Mouse (Mus musculus) forebrain, embryonic 12.5 days (tissue): Measurements from ENCODE around the gene Lrrc4. TPM values are rescaled to one million over a fixed set of nuclear protein-coding genes. Genes with fewer than 3 reads are reported as not detected.

Experiments
- ATAC-seq: fragments of 200-750 bp; cut with Nextera tagmentation; 2 replicates; pipeline ENCODE4 v1.8.0; 2017; ENCODE audit warnings: moderate TSS enrichment; ENCODE audit not compliant: low FRiP score
- H3K27ac ChIP-seq: fragments of 300-500 bp; sonication (generic); 2 replicates; pipeline ENCODE4 v1.5.1; 2016; ENCODE audit warnings: mild to moderate bottlenecking
- H3K27me3 ChIP-seq: fragments of 300-500 bp; sonication (generic); 2 replicates; pipeline ENCODE4 v1.6.1; 2016; ENCODE audit warnings: mild to moderate bottlenecking
- H3K36me3 ChIP-seq: fragments of 300-500 bp; sonication (generic); replicated peaks from 2 replicates; pipeline ENCODE4 v1.6.1; 2016; ENCODE audit warnings: mild to moderate bottlenecking
- H3K4me1 ChIP-seq: fragments of 300-500 bp; sonication (generic); 2 replicates; pipeline ENCODE4 v1.6.1; 2016
- H3K4me2 ChIP-seq: fragments of 300-500 bp; sonication (generic); 2 replicates; pipeline ENCODE4 v1.6.1; 2016; ENCODE audit warnings: mild to moderate bottlenecking, moderate library complexity
- H3K4me3 ChIP-seq: fragments of 300-500 bp; sonication (generic); replicated peaks from 2 replicates; pipeline ENCODE4 v1.5.1; 2016; ENCODE audit warnings: mild to moderate bottlenecking
- H3K9ac ChIP-seq: fragments of 300-500 bp; sonication (generic); 2 replicates; pipeline ENCODE4 v1.6.1; 2016; ENCODE audit warnings: mild to moderate bottlenecking
- H3K9me3 ChIP-seq: fragments of 300-500 bp; sonication (generic); 2 replicates; pipeline ENCODE4 v1.6.1; 2016
- WGBS: fragments of 180-500 bp; shearing (Covaris S2); methylation state at CpG from one replicate; pipeline ENCODE4 v1.1.7; 2016; 5-methylcytosine and 5-hydroxymethylcytosine counted together
- polyA plus RNA-seq: library from polyadenylated mRNA; unstranded; fragments of >200 nt; fragmentation: Nextera tagmentation; extraction: Ambion mirVana; gene quantifications from 2 replicates; pipeline ENCODE4 v1.2.1, GENCODE M21; 2016

Lrrc4 gene
- polyA plus RNA-seq, 1 experiment from 2014 or later: 3.1 TPM

GRCm38 (mm10) chr6:28789685-28790084 is 41.9 kb downstream of the Lrrc4 start:
- no peak overlapping the region for H3K4me2 ChIP-seq
- H3K4me3 ChIP-seq: no peak overlapping the region
- H3K9me3 ChIP-seq: no peaks in the 10 kb centered on the region
- H3K27me3 ChIP-seq: no peaks in the 10 kb centered on the region; the same call in 1 of the 2 replicates
- H3K9ac ChIP-seq: no peak overlapping the region
- 77% methylated on average over 4 of the region's 4 CpGs for WGBS
- H3K36me3 ChIP-seq: no peaks in the 10 kb centered on the region
- no peak overlapping the region for H3K27ac ChIP-seq
- no peak for ATAC-seq
- H3K4me1 ChIP-seq: peaks cover 20% of the 10 kb centered on the region

GRCm38 (mm10) chr6:28787133-28787532 is 44.4 kb downstream of the Lrrc4 start:
- no peak for ATAC-seq
- no peak overlapping the region for H3K9ac ChIP-seq
- no peaks in the 10 kb centered on the region; the same call in 1 of the 2 replicates for H3K27me3 ChIP-seq
- H3K36me3 ChIP-seq: no peaks in the 10 kb centered on the region
- H3K9me3 ChIP-seq: no peaks in the 10 kb centered on the region
- H3K27ac ChIP-seq: no peak overlapping the region
- no peak overlapping the region for H3K4me2 ChIP-seq
- no peak overlapping the region for H3K4me3 ChIP-seq
- H3K4me1 ChIP-seq: peaks cover 40% of the 10 kb centered on the region
- 65% methylated on average over 6 of the region's 6 CpGs for WGBS

- Histone ChIP-seq H3K9ac (no peak overlapping the region), H3K4me3 (no peak overlapping the region), H3K27me3 (no peaks in the 10 kb centered on the region; the same call in 1 of the 2 replicates), H3K36me3 (no peaks in the 10 kb centered on the region), H3K27ac (no peak overlapping the region), H3K4me1 (peaks cover 39% of the 10 kb centered on the region), H3K9me3 (no peaks in the 10 kb centered on the region), H3K4me2 (no peak overlapping the region)
- WGBS: 85% methylated on average over 8 of the region's 8 CpGs
- no peak for ATAC-seq
Observed at GRCm38 (mm10) chr6:28785770-28786169, 45.8 kb downstream of the Lrrc4 start.

- H3K36me3 ChIP-seq: no peaks in the 10 kb centered on the region
- H3K27ac ChIP-seq: peak overlapping the region; percentile 67
- 23% methylated on average over 5 of the region's 5 CpGs for WGBS
- H3K27me3 ChIP-seq: no peaks in the 10 kb centered on the region; the same call in 1 of the 2 replicates
- no peak overlapping the region for H3K4me3 ChIP-seq
- no peak overlapping the region for H3K9ac ChIP-seq
- H3K4me1 ChIP-seq: peaks cover 32% of the 10 kb centered on the region
- no peak overlapping the region for H3K4me2 ChIP-seq
- ATAC-seq: no peak
- H3K9me3 ChIP-seq: no peaks in the 10 kb centered on the region
Observed at GRCm38 (mm10) chr6:28783953-28784352, 47.6 kb downstream of the Lrrc4 start.

GRCm38 (mm10) chr6:28783082-28783647 is 48.4 kb downstream of the Lrrc4 start:
- no peaks in the 10 kb centered on the region; the same call in 1 of the 2 replicates for H3K27me3 ChIP-seq
- H3K36me3 ChIP-seq: no peaks in the 10 kb centered on the region
- WGBS: 32% methylated on average over 4 of the region's 4 CpGs
- H3K4me3 ChIP-seq: no peak overlapping the region
- H3K27ac ChIP-seq: peak overlapping the region; percentile 67
- no peak overlapping the region for H3K9ac ChIP-seq
- ATAC-seq: peak; percentile 73; the same call in 1 of the 2 replicates
- no peak overlapping the region for H3K4me2 ChIP-seq
- no peaks in the 10 kb centered on the region for H3K9me3 ChIP-seq
- H3K4me1 ChIP-seq: peaks cover 31% of the 10 kb centered on the region

GRCm38 (mm10) chr6:28781696-28782095 is 49.9 kb downstream of the Lrrc4 start:
- Histone ChIP-seq H3K9me3 (no peaks in the 10 kb centered on the region), H3K4me3 (no peak overlapping the region), H3K4me1 (peaks cover 33% of the 10 kb centered on the region), H3K27me3 (no peaks in the 10 kb centered on the region), H3K4me2 (no peak overlapping the region), H3K36me3 (no peaks in the 10 kb centered on the region), H3K9ac (no peak overlapping the region), H3K27ac (no peak overlapping the region)
- WGBS: 81% methylated on average over 3 of the region's 3 CpGs
- ATAC-seq: no peak

GRCm38 (mm10) chr6:28771331-28771730 is 60.2 kb downstream of the Lrrc4 start:
- no peak for ATAC-seq
- no peak overlapping the region for H3K4me3 ChIP-seq
- H3K9ac ChIP-seq: no peak overlapping the region
- no peak overlapping the region for H3K27ac ChIP-seq
- WGBS: 8% methylated on average over 2 of the region's 2 CpGs
- 0 out of 2 replicates have a peak, but pooled peaks cover 6% of the 10 kb centered on the region for H3K36me3 ChIP-seq
- no peaks in the 10 kb centered on the region for H3K27me3 ChIP-seq
- H3K9me3 ChIP-seq: no peaks in the 10 kb centered on the region
- H3K4me1 ChIP-seq: peaks cover 14% of the 10 kb centered on the region; the same call in 1 of the 2 replicates
- H3K4me2 ChIP-seq: no peak overlapping the region

GRCm38 (mm10) chr6:28767891-28768481 is 63.6 kb downstream of the Lrrc4 start:
- no peaks in the 10 kb centered on the region for H3K27me3 ChIP-seq
- 0 out of 2 replicates have a peak, but pooled peaks cover 6% of the 10 kb centered on the region for H3K36me3 ChIP-seq
- H3K4me3 ChIP-seq: no peak overlapping the region
- peaks cover 14% of the 10 kb centered on the region; the same call in 1 of the 2 replicates for H3K4me1 ChIP-seq
- no peak overlapping the region for H3K27ac ChIP-seq
- no peaks in the 10 kb centered on the region for H3K9me3 ChIP-seq
- H3K4me2 ChIP-seq: no peak overlapping the region
- WGBS: 94% methylated on average over 6 of the region's 6 CpGs
- no peak for ATAC-seq
- H3K9ac ChIP-seq: no peak overlapping the region

- H3K27me3 ChIP-seq: no peaks in the 10 kb centered on the region
- no peak overlapping the region for H3K9ac ChIP-seq
- H3K36me3 ChIP-seq: 0 out of 2 replicates have a peak, but pooled peaks cover 6% of the 10 kb centered on the region
- H3K4me1 ChIP-seq: peaks cover 26% of the 10 kb centered on the region
- H3K4me3 ChIP-seq: no peak overlapping the region
- ATAC-seq: no peak
- no peaks in the 10 kb centered on the region for H3K9me3 ChIP-seq
- no peak overlapping the region for H3K27ac ChIP-seq
- WGBS: 91% methylated on average over 3 of the region's 3 CpGs
- no peak overlapping the region for H3K4me2 ChIP-seq
Observed at GRCm38 (mm10) chr6:28766622-28767021, 64.9 kb downstream of the Lrrc4 start.

GRCm38 (mm10) chr6:28762132-28762775 is 69.3 kb downstream of the Lrrc4 start:
- peak; percentile 25; the same call in 1 of the 2 replicates for ATAC-seq
- H3K27ac ChIP-seq: peak overlapping the region; percentile 50
- 0 out of 2 replicates have a peak overlapping the region, but pooled peaks have one; percentile 8 for H3K4me2 ChIP-seq
- no peaks in the 10 kb centered on the region for H3K27me3 ChIP-seq
- no peak overlapping the region for H3K4me3 ChIP-seq
- 7% methylated on average over 5 of the region's 5 CpGs for WGBS
- no peaks in the 10 kb centered on the region for H3K36me3 ChIP-seq
- no peaks in the 10 kb centered on the region for H3K9me3 ChIP-seq
- peaks cover 39% of the 10 kb centered on the region for H3K4me1 ChIP-seq
- H3K9ac ChIP-seq: no peak overlapping the region

- H3K4me1 ChIP-seq: peaks cover 43% of the 10 kb centered on the region
- H3K9ac ChIP-seq: no peak overlapping the region
- no peaks in the 10 kb centered on the region for H3K27me3 ChIP-seq
- H3K4me2 ChIP-seq: no peak overlapping the region
- peak; percentile 6; the same call in 1 of the 2 replicates for ATAC-seq
- H3K4me3 ChIP-seq: no peak overlapping the region
- no peaks in the 10 kb centered on the region for H3K9me3 ChIP-seq
- H3K36me3 ChIP-seq: no peaks in the 10 kb centered on the region
- 12% methylated on average over 3 of the region's 3 CpGs for WGBS
- H3K27ac ChIP-seq: no peak overlapping the region
Observed at GRCm38 (mm10) chr6:28761728-28762127, 69.8 kb downstream of the Lrrc4 start.

- H3K9me3 ChIP-seq: no peaks in the 10 kb centered on the region
- H3K4me3 ChIP-seq: no peak overlapping the region
- H3K27me3 ChIP-seq: no peaks in the 10 kb centered on the region
- ATAC-seq: no peak
- H3K9ac ChIP-seq: no peak overlapping the region
- peaks cover 64% of the 10 kb centered on the region for H3K4me1 ChIP-seq
- no peak overlapping the region for H3K4me2 ChIP-seq
- no peaks in the 10 kb centered on the region for H3K36me3 ChIP-seq
- H3K27ac ChIP-seq: no peak overlapping the region
- 79% methylated on average over 4 of the region's 4 CpGs for WGBS
Observed at GRCm38 (mm10) chr6:28758293-28758692, 73.3 kb downstream of the Lrrc4 start.
